Mouse (Mus musculus): ENCODE measurements around the gene Pomgnt2. TPM values are rescaled to one million over a fixed set of nuclear protein-coding genes. Genes with fewer than 3 reads are reported as not detected.

The Pomgnt2 gene
- polyA plus RNA-seq, 1 experiment from 2014 or later: 16.0 TPM

Other genes with a start within 250 kb of the Pomgnt2 start
- gene Zfp651, start 237.8 kb downstream of the Pomgnt2 start, polyA plus RNA-seq (2015; fragmentation: Nextera tagmentation; extraction: Ambion mirVana): 18.9 and 19.3 TPM in 2 replicates
- 12.5 and 13.3 TPM in 2 replicates for gene Klhl40, start 219.5 kb downstream of the Pomgnt2 start, polyA plus RNA-seq (2015; fragmentation: Nextera tagmentation; extraction: Ambion mirVana)
- 0.53 and 0.82 TPM in 2 replicates for gene Hhatl, start 204.6 kb downstream of the Pomgnt2 start, polyA plus RNA-seq (2015; fragmentation: Nextera tagmentation; extraction: Ambion mirVana)
- 0.76 and 0.88 TPM in 2 replicates for gene Ccdc13, start 157.6 kb downstream of the Pomgnt2 start, polyA plus RNA-seq (2015; fragmentation: Nextera tagmentation; extraction: Ambion mirVana)
- gene Higd1a, start 138.7 kb downstream of the Pomgnt2 start, polyA plus RNA-seq (2015; fragmentation: Nextera tagmentation; extraction: Ambion mirVana): 192 and 196 TPM in 2 replicates
- gene Ackr2, start 98.8 kb downstream of the Pomgnt2 start, polyA plus RNA-seq (2015; fragmentation: Nextera tagmentation; extraction: Ambion mirVana): 0.18 and 0.33 TPM in 2 replicates
- gene Cyp8b1, start 80.8 kb downstream of the Pomgnt2 start, polyA plus RNA-seq (2015; fragmentation: Nextera tagmentation; extraction: Ambion mirVana): not detected in 2 replicates
- gene Fam198a, start 46.1 kb downstream of the Pomgnt2 start, polyA plus RNA-seq (2015; fragmentation: Nextera tagmentation; extraction: Ambion mirVana): 5.4 and 6.1 TPM in 2 replicates
- gene Snrk, start 120.2 kb upstream of the Pomgnt2 start, polyA plus RNA-seq (2015; fragmentation: Nextera tagmentation; extraction: Ambion mirVana): 48.3 and 56.1 TPM in 2 replicates